Mouse (Mus musculus): ENCODE results near the gene Efs.
"Not testable (repeated sequence)": the region's sequence is repeated elsewhere in the genome, so short reads cannot be mapped to it uniquely, and the experiment has no call there.

DNA sequence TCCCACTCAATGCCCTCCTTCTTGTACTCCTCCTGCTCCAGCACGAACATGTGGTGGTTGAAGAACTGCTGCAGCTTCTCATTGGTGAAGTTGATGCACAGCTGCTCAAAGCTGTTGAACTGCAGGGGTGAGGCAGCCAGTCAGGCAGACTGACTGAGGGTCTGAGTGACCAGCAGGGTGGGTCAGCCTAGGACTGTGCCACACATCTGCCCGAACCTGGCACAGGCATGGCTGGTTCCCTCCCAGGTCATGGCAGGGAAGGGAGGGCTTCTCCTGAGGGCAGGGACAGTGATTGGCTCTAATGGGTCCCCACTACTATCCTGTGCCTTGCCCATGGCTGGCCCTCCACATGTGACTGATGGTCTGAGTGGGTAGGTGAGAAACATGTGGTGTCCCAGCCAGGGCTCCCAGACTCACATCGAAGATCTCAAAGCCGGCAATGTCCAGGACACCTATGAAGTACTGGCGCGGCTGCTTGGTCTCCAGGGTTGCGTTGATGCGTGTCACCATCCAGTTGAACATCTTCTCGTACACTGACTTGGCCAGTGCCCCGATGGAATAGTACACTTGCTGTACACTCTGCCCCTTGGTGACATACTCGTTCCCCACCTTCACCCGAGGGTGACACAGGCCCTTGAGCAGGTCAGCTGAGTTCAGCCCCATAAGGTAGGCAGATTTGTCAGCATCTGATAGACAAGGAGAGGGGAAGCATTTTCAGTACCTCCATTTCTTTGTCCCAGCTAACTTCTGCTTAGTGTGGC, 34.1 kb upstream of the Efs start:
- not testable (repeated sequence) for TF ChIP-seq CTCF (IDR thresholded peaks at IDR 0.05; ENCODE audit: control insufficient read depth, insufficient read depth, insufficient read length); CEBPB (IDR thresholded peaks at IDR 0.05; ENCODE audit: low read depth)

Measured in C2C12 (cell line).